Mouse (Mus musculus) kidney, postnatal 10 days (tissue): ENCODE data around the gene Shc3.

Source experiments
- DNase-seq: peaks from one replicate; pipeline ENCODE4 v3.0.0; 2021; ENCODE audit warnings: mixed read lengths

The Shc3 gene

DNA sequence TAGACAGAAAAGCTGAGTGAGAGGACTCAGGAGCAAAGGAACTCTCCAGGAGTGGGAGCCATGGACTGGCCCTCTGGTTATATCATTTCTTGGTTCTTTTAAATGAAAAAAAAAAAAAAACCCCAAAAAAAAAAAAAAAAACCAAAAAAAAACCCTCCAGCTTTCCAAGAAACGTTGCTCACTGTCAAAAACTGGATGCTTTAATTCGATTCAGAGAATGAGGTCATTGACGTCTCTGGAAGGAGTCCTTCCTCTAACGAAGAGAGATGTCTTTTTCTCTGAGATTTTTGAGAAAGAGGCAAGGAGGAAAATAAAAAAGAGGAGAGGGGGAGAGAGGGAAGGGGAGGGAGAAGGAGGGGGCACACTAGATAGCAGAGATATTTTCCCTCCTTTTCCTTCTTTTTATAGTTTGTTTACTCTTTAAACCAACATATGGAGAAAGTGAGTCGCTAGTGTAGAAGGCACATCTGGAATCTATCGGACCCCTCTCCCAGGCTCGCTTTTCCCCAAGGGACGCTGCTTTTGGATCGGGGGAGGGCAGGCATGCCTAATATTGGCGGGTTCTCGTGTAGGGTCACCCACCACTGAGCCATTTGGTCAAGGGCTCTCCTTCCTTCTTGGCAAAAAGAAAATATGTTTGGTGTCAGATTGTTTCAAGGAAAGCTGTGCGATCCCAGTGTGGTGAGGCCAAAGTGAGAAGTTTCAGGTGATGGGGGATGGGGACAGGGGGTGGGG is 157.4 kb downstream of the Shc3 start:
- no peak for DNase-seq

DNA sequence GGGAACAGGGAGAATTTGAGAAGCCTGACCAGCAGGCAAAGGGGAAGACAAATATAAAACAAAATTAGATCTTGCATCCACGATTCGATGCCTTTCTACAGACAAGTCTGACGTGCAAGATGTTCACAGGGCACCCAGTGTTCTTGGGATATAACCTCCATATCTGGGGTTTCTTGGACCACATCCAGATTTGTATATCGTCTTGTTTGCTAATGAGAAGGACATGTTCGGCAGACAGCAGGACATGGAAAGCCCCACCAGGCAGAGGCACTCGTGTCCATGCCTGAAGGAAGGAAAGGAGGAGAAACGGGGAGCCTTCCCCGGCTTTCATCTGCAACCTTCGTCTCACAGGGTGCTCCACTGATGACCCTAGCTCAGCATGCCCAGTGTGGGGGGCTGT is 158.0 kb downstream of the Shc3 start:
- DNase-seq, result no peak

GRCm38 (mm10) chr13:51409936-51410481 is 159.2 kb downstream of the Shc3 start:
- DNase-seq, result no peak

DNA sequence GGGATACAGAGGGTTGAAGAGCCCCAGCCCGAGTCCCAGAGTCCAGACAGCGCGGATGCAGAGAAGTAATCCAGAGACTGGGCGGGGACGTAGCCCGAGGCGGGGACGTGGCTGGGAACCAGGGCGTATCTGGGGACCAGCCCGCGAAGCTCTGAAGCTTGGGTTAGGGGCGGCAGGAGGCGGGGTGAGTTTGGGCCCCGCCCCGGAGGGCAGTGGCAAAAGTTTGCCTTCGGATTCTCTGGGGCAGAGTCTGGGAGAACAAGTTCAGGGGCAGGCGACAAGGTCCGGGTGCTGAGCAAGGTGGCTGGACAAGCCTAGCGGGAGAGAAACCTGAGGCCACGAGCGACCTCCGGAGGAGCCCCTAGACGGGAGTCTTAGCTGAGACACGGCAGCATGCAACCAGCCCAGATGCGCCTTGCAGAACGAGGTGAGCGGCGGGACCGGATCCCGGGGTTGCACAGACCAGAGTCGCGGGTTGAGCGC is 160.7 kb downstream of the Shc3 start, which contains the start of gene S1pr3:
TSS of gene S1pr3 (plus strand) at position 121 of the 483 bp plus-strand sequence.
- peak; percentile 87 for DNase-seq

DNA sequence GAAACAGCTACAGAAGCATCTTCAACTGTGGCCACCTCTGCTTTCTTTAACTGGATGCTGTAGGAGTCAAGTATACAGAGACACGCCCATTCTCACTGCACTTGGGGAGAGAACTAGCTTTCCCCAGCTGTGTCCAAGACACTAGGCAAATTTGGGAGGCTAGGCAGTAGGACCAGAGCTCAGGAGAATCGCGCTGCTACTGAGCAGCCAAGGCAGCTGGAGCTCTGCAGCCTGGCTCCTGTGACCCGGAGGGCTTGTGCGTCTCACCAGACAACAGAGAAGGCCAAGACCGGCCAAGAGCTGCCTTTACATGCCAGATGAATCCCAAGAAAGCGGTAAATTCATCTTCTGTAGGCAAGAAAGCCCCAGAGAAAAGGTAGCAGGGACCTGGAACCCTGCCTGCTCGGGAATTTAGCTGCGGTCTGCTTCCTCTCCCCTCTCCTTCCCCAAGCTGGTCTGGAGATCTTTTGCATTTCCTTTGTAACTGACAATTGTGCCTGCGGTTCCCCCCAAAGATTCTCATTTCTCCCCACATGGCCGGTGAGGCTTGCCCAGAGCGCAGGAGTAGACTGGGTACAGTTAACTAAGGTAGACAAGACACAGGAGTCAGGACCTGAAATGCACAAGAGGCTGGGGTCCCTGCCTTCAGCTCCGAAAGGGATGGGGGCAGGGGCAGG is 161.5 kb downstream of the Shc3 start:
- no peak for DNase-seq

DNA sequence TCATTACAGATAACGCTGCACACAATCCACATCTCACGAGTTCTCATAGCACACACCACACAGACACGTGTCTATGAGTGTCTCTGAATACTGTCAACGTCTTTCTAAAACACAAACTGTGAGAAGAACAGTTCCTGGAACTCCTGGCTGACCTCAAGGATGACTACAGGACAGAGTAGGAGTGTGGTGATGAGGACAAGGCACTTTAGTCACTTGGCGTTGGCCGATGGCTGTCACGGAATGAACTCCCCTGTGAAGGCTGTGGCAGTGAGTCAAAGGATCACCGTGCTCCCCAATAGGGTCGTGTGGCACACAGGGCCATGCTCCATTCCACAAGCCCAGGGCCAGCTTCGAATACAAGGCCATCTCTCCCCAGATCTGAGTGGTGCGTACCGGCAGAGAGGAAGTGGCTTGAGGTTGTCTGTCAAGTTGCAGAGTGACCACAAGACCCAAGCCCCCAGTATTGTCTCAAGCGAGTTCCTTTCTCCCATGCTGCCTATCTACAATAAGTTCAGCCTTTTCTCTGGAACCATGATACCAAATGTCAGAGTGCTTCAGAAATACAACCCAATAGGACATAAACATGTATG is 163.4 kb downstream of the Shc3 start:
- DNase-seq, result no peak

DNA sequence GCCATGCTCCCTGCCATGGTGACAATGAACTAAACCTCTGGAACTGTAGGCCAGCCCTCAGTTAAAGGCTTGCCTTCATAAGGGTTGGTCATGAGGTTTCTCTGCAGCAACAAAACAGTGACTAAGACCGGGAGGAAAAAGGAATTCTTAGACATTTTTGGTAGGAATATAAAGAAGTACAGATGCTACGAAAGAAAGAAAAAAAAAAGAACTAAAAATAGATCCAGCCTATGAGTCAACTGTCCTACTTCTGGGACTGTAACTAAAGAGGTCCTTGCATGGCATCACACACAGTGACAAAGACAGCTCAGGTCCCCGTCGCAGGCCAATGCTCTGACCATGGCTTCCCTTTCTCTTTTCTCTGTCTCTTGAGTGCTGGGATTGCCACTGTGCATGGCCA is 164.7 kb downstream of the Shc3 start:
- DNase-seq, result no peak

DNA sequence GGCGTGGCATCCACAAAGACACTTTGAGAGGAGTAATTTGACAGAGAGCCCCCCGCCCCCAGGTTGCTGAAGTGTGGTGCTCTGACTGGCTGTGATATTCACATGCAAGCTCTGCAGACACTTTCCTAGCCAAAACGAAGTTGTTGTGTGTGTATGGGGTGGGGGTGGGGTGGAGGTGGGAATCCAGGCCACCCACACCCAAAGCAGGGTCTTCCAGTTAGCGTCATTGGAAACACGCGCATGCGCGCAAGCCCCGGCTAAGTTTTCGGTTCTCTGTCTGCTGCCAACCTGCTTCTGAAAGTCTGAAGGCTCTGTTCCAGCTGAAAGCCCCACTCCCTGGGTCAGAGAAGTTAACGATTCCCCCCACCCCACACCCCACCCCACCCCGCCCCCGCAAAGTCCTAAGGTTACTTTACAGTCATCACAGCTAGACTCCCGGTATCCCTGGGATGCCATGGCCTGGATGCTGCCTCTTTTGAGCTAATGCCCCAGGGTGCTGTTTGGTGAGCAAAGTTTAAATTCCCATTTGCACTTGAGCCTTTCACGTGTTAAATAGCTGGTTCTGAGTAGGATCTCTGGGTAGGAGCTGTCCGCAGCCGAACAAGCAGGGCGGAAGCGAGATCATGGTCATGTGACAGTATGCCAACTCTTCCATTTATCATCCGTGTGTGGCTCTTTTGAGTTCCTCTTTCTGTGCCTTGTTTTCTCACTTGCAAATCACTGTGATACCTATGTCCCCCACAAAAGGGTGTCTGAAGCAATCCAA is 168.3 kb downstream of the Shc3 start:
- DNase-seq, result peak; percentile 64

- peak; percentile 67 for DNase-seq
Measured at GRCm38 (mm10) chr13:51400186-51400719, 169.0 kb downstream of the Shc3 start.

DNA sequence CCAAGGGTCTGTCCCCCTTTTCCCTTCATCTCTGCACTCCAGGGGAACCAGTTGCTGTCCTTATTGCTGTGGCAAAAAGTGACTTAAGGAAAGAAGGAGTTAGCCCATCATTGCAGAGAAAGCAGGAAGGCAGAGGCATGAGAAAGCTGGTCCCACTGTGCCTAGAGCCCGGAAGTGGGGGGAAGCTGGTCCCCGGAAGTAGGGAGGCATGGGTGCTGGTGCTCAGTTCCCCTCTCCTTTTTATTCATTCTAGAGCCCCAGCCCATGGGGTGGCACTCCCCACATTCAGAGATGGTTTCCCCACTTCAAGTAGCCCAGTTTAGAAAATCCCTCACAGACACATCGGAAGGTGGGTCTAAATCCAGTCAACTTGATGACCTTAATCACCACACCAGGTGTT is 169.7 kb downstream of the Shc3 start:
- no peak for DNase-seq

- no peak for DNase-seq
Measured at GRCm38 (mm10) chr13:51397861-51398260, 171.4 kb downstream of the Shc3 start.

DNA sequence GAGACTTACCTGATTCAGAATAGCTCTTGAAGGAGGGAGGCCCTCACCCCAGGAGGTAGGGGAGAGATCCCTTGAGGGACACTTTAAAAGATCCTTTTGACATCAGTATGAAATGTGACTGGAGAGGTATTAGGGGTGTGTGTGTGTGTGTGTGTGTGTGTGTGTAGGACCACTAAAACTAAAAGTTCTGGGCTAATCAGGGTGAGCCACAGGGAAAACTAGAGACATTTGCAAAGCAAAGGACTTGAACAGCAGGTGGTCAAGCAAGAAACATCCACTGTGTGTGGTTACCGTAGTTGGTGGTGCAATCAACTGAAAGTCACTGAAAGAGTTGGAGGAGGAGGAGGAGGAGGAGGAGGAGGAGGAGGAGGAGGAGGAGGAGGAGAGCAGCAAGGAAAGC is 177.0 kb downstream of the Shc3 start:
- DNase-seq, result no peak

GRCm38 (mm10) chr13:51391359-51391916 is 177.8 kb downstream of the Shc3 start:
- DNase-seq, result no peak

DNA sequence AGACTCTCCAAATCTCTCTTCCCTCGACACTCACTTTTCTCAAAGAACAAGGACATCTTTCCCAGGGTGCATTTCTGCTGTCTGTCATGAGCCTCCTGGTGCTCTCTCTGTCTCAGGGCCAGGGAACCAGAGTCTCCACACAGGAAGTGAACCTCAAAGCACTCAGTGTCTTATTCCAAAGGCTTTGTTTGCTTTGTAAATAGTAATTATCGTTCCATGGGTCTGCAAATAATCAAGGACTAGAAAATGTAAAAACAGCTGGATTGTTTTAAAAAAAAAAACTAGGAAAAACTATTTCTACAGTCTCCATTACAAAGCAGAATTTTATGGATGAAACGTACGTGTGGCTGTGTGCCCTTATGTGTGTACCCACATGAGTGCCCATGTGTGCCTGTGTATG is 178.8 kb downstream of the Shc3 start:
- no peak for DNase-seq

GRCm38 (mm10) chr13:51387908-51388307 is 181.3 kb downstream of the Shc3 start:
- no peak for DNase-seq

- no peak for DNase-seq
Measured at GRCm38 (mm10) chr13:51384899-51385298, 184.3 kb downstream of the Shc3 start.

DNA sequence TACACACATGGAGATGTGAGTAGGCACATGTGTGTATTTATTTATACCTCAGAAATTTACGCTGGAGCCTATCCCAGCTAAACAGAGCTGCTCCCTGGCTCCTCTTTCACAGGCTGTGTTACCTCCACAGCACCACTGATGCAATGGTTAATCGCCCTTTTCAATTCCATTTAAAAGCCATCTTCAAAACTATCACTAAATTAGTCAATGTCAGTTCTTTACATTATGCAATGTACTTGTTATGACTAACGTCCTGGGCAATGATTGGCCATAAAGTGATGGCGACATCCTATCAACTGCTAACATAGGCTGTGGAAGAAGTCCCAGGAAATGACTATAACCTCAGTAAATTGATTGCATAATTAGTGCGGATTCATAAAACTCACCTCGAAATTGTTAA is 187.7 kb downstream of the Shc3 start:
- no peak for DNase-seq
